Mouse (Mus musculus): Measurements from ENCODE around the gene Dph1. TPM values are rescaled to one million over a fixed set of nuclear protein-coding genes. Genes with fewer than 3 reads are reported as not detected.

Gene Dph1
- polyA plus RNA-seq, 1 experiment, result 3.5 TPM

DNA sequence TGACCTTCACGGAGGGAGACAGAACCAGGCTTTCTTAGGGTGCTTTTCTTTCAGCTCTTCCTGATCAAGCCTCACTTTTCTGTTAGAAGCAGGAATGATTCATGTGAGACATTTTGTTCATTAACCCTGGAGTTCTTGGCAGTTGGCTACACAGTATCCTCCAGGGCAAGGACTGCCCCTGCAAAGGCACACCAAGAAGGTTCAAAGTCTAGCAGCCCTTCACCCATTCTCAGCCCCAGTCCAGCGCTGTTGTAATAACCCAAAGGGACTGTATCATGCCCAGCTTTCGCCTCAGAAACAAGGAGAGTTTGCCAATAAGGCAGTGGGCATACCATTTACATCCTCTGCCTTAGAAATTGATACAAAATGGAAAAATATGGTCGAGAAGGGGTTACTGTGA is 55.7 kb downstream of the Dph1 start:
- 81% methylated on average over 4 of the region's 4 CpGs for WGBS
- no peak for TF ChIP-seq POLR2A (IDR thresholded peaks at IDR 0.05; ENCODE audit: borderline replicate concordance, control insufficient read depth, low read depth, low read length)
- no peak for TF ChIP-seq CTCF (IDR thresholded peaks at IDR 0.05; ENCODE audit: control insufficient read depth, insufficient read depth, low read length)
- H3K27ac ChIP-seq (ENCODE audit: control insufficient read depth, insufficient read depth, low read depth, low read length, poor library complexity), result no peak overlapping the region
- H3K4me3 ChIP-seq (replicated peaks; ENCODE audit: control insufficient read depth, low read depth, low read length), result no peak overlapping the region
- peaks cover 8% of the 10 kb centered on the region for H3K4me1 ChIP-seq (ENCODE audit: control insufficient read depth, insufficient read depth, low read length)

DNA sequence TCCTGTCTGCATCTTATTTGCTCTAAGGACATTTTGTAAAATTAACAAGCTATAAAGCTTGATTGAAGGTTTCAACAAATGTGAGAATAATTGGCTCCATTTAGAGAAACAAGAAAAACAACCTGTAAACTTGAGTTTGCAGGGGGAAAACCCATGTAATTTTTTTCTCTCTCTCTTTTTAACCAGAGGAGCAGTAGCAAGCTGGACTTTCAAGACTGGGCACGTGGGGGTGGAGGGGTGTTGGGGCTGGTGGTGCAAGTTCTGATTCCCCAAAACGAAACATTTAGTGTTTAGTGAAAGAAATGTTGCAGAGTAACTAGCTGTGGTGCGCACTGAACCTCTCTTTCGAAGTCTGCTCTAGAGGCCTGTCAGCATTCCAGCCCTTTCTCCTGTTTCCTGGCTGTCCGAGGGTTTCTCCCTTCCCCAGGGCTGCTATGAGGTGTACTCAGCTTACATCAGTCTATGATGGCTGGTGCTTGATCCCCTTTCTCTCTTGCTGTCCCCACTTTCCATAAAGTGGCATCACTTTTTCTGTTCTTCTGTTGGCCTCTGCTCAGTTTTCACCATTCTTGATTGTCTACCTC is 56.5 kb downstream of the Dph1 start:
- no peak overlapping the region for H3K27ac ChIP-seq (ENCODE audit: control insufficient read depth, insufficient read depth, low read depth, low read length, poor library complexity)
- 77% methylated on average over 5 of the region's 5 CpGs for WGBS

GRCm38 (mm10) chr11:75133951-75134350 is 57.1 kb downstream of the Dph1 start:
- H3K4me1 ChIP-seq (ENCODE audit: control insufficient read depth, insufficient read depth, low read length), result peaks cover 8% of the 10 kb centered on the region
- no peak overlapping the region for H3K4me3 ChIP-seq (replicated peaks; ENCODE audit: control insufficient read depth, low read depth, low read length)
- TF ChIP-seq CTCF (IDR thresholded peaks at IDR 0.05; ENCODE audit: control insufficient read depth, insufficient read depth, low read length) (no peak), POLR2A (IDR thresholded peaks at IDR 0.05; ENCODE audit: borderline replicate concordance, control insufficient read depth, low read depth, low read length) (no peak)
- 51% methylated on average over 2 of the region's 2 CpGs for WGBS
- no peak overlapping the region for H3K27ac ChIP-seq (ENCODE audit: control insufficient read depth, insufficient read depth, low read depth, low read length, poor library complexity)

More for the DNA sequence above, 56.5 kb downstream of the Dph1 start:
- Histone ChIP-seq H3K4me3 (replicated peaks; ENCODE audit: control insufficient read depth, low read depth, low read length) (no peak overlapping the region), H3K4me1 (ENCODE audit: control insufficient read depth, insufficient read depth, low read length) (peaks cover 8% of the 10 kb centered on the region)
- TF ChIP-seq POLR2A (IDR thresholded peaks at IDR 0.05; ENCODE audit: borderline replicate concordance, control insufficient read depth, low read depth, low read length) (no peak), CTCF (IDR thresholded peaks at IDR 0.05; ENCODE audit: control insufficient read depth, insufficient read depth, low read length) (no peak)

DNA sequence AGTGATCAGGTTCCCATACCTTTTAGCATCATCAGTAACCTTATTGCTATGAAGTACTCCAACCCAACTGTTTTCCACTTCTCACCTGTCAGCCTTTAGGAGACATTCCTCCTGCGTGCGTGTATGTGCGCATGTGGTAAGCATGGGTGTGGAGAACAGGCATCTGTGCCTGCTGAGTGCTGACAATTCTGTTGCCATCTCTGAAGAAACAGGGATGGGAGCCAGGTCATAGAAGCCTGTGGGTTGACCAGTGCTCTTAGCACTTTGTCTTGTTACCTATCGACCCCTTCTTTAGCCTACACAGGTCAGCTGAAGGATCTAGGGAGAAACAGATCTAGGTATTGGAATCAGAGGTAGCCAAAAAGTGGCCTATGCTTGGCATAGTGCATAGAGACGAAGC is 57.6 kb downstream of the Dph1 start:
- H3K27ac ChIP-seq (ENCODE audit: control insufficient read depth, insufficient read depth, low read depth, low read length, poor library complexity), result no peak overlapping the region
- 86% methylated on average over 5 of the region's 5 CpGs for WGBS
- peaks cover 8% of the 10 kb centered on the region for H3K4me1 ChIP-seq (ENCODE audit: control insufficient read depth, insufficient read depth, low read length)

GRCm38 (mm10) chr11:75132278-75132677 is 58.8 kb downstream of the Dph1 start:
- WGBS, result 60% methylated on average over 5 of the region's 5 CpGs

More for the DNA sequence above, 57.6 kb downstream of the Dph1 start:
- no peak overlapping the region for H3K4me3 ChIP-seq (replicated peaks; ENCODE audit: control insufficient read depth, low read depth, low read length)
- TF ChIP-seq CTCF (IDR thresholded peaks at IDR 0.05; ENCODE audit: control insufficient read depth, insufficient read depth, low read length) (no peak), POLR2A (IDR thresholded peaks at IDR 0.05; ENCODE audit: borderline replicate concordance, control insufficient read depth, low read depth, low read length) (no peak)

DNA sequence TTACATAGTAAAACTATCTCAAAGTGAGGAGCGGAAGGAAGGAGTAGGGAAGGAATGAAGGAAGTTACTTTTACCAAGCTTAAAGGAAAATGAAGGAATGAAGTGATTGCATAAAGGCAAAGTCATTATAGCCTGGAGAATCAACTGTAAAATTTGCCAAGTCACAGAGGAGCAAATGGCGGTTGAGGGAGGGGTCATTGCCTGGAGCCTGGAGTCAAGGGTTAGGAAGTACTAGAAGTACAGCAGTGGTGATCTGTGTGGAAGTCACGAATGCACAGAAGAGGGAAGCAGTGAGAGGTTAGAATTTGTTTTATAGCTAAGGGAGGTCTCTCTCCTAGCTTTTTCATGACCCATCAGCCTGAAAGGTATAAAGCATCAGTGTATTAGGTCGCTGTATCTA is 59.7 kb downstream of the Dph1 start:
- Histone ChIP-seq H3K4me3 (replicated peaks; ENCODE audit: control insufficient read depth, low read depth, low read length) (no peak overlapping the region), H3K4me1 (ENCODE audit: control insufficient read depth, insufficient read depth, low read length) (no peaks in the 10 kb centered on the region), H3K27ac (ENCODE audit: control insufficient read depth, insufficient read depth, low read depth, low read length, poor library complexity) (no peak overlapping the region)
- TF ChIP-seq CTCF (IDR thresholded peaks at IDR 0.05; ENCODE audit: control insufficient read depth, insufficient read depth, low read length) (no peak), POLR2A (IDR thresholded peaks at IDR 0.05; ENCODE audit: borderline replicate concordance, control insufficient read depth, low read depth, low read length) (no peak)
- 50% methylated on average over 4 of the region's 4 CpGs for WGBS

More at GRCm38 (mm10) chr11:75132278-75132677, 58.8 kb downstream of the Dph1 start:
- Histone ChIP-seq H3K4me3 (replicated peaks; ENCODE audit: control insufficient read depth, low read depth, low read length) (no peak overlapping the region), H3K27ac (ENCODE audit: control insufficient read depth, insufficient read depth, low read depth, low read length, poor library complexity) (no peak overlapping the region), H3K4me1 (ENCODE audit: control insufficient read depth, insufficient read depth, low read length) (peaks cover 6% of the 10 kb centered on the region)
- TF ChIP-seq POLR2A (IDR thresholded peaks at IDR 0.05; ENCODE audit: borderline replicate concordance, control insufficient read depth, low read depth, low read length) (no peak), CTCF (IDR thresholded peaks at IDR 0.05; ENCODE audit: control insufficient read depth, insufficient read depth, low read length) (no peak)

DNA sequence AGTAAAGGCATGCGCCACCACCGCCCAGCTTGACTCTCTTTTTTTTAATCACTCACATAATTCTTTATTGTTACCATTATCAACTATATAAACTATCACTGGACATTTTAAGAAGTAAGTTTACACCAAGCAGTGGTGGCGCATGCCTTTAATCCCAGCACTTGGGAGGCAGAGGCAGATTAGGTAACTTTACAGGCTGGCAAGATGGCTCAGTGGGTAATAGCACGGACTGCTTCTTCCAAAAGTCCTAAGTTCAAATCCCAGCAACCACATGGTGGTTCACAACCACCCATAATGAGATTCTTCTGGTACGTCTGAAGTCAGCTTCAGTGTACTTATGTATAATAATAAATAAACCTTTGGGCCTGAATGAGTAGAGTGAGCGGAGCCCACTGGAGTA is 61.6 kb downstream of the Dph1 start:
- no peaks in the 10 kb centered on the region for H3K4me1 ChIP-seq (ENCODE audit: control insufficient read depth, insufficient read depth, low read length)
- TF ChIP-seq POLR2A (IDR thresholded peaks at IDR 0.05; ENCODE audit: borderline replicate concordance, control insufficient read depth, low read depth, low read length) (no peak), CTCF (IDR thresholded peaks at IDR 0.05; ENCODE audit: control insufficient read depth, insufficient read depth, low read length) (no peak)
- no peak overlapping the region for H3K4me3 ChIP-seq (replicated peaks; ENCODE audit: control insufficient read depth, low read depth, low read length)
- H3K27ac ChIP-seq (ENCODE audit: control insufficient read depth, insufficient read depth, low read depth, low read length, poor library complexity), result no peak overlapping the region
- WGBS, result 94% methylated on average over 6 of the region's 6 CpGs

Other genes starting within 250 kb of the Dph1 start
- 0.36 TPM in 1 of 2 replicates, not detected in the other for gene Hic1, start 21.7 kb downstream of the Dph1 start, polyA plus RNA-seq (2011; ENCODE audit: insufficient read depth, insufficient read length, low replicate concordance, missing spikeins)
- gene Ovca2, start 12.4 kb downstream of the Dph1 start, polyA plus RNA-seq (2011; ENCODE audit: insufficient read depth, insufficient read length, low replicate concordance, missing spikeins), result 5.6 and 20.8 TPM in 2 replicates
- gene Rtn4rl1, start 2.5 kb upstream of the Dph1 start, polyA plus RNA-seq (2011; ENCODE audit: insufficient read depth, insufficient read length, low replicate concordance, missing spikeins), result 0.65 and 0.85 TPM in 2 replicates
- 40.3 and 44.6 TPM in 2 replicates for gene Rpa1, start 157.1 kb upstream of the Dph1 start, polyA plus RNA-seq (2011; ENCODE audit: insufficient read depth, insufficient read length, low replicate concordance, missing spikeins)
- gene Smyd4, start 157.2 kb upstream of the Dph1 start, polyA plus RNA-seq (2011; ENCODE audit: insufficient read depth, insufficient read length, low replicate concordance, missing spikeins), result 1.1 and 2.0 TPM in 2 replicates
- gene Serpinf1, start 231.5 kb upstream of the Dph1 start, polyA plus RNA-seq (2011; ENCODE audit: insufficient read depth, insufficient read length, low replicate concordance, missing spikeins), result 16.7 and 18.3 TPM in 2 replicates
- gene Serpinf2, start 248.3 kb upstream of the Dph1 start, polyA plus RNA-seq (2011; ENCODE audit: insufficient read depth, insufficient read length, low replicate concordance, missing spikeins), result 0.70 and 2.2 TPM in 2 replicates